Mouse (Mus musculus) midbrain, embryonic 12.5 days (tissue): ENCODE data around the gene Pald1. TPM values are rescaled to one million over a fixed set of nuclear protein-coding genes. Genes with fewer than 3 reads are reported as not detected.

Source experiments
- ATAC-seq: fragments of 200-750 bp; cut with Nextera tagmentation; 2 replicates; pipeline ENCODE4 v1.8.0; 2017; ENCODE audit warnings: low read depth, moderate TSS enrichment, moderate library complexity; ENCODE audit not compliant: low FRiP score
- H3K27ac ChIP-seq: fragments of 300-500 bp; sonication (generic); replicated peaks from 2 replicates; pipeline ENCODE4 v1.5.1; 2016; ENCODE audit warnings: mild to moderate bottlenecking
- H3K27me3 ChIP-seq: fragments of 300-500 bp; sonication (generic); 2 replicates; pipeline ENCODE4 v1.6.1; 2016; ENCODE audit warnings: mild to moderate bottlenecking
- H3K36me3 ChIP-seq: fragments of 300-500 bp; sonication (generic); 2 replicates; pipeline ENCODE4 v1.6.1; 2016
- H3K4me1 ChIP-seq: fragments of 300-500 bp; sonication (generic); 2 replicates; pipeline ENCODE4 v1.6.1; 2016
- H3K4me2 ChIP-seq: fragments of 300-500 bp; sonication (generic); replicated peaks from 2 replicates; pipeline ENCODE4 v1.6.1; 2016; ENCODE audit warnings: mild to moderate bottlenecking, moderate library complexity
- H3K4me3 ChIP-seq: fragments of 300-500 bp; sonication (generic); 2 replicates; pipeline ENCODE4 v1.5.1; 2016; ENCODE audit warnings: mild to moderate bottlenecking
- H3K9ac ChIP-seq: fragments of 300-500 bp; sonication (generic); replicated peaks from 2 replicates; pipeline ENCODE4 v1.6.1; 2016; ENCODE audit warnings: mild to moderate bottlenecking, moderate library complexity
- H3K9me3 ChIP-seq: fragments of 300-500 bp; sonication (generic); 2 replicates; pipeline ENCODE4 v1.6.1; 2016; ENCODE audit warnings: mild to moderate bottlenecking
- WGBS: fragments of 180-500 bp; shearing (Covaris S2); methylation state at CpG from one replicate; pipeline ENCODE4 v1.1.7; 2016; 5-methylcytosine and 5-hydroxymethylcytosine counted together
- polyA plus RNA-seq: library from polyadenylated mRNA; unstranded; fragments of >200 nt; fragmentation: Nextera tagmentation; extraction: Ambion mirVana; gene quantifications from 2 replicates; pipeline ENCODE4 v1.2.1, GENCODE M21; 2016

Gene Pald1
- polyA plus RNA-seq, 1 experiment from 2014 or later = 25.3 TPM

GRCm38 (mm10) chr10:61272631-61273030 lies 110.7 kb downstream of the Pald1 start:
- Histone ChIP-seq H3K4me1 (0 out of 2 replicates have a peak, but pooled peaks cover 9% of the 10 kb centered on the region), H3K4me3 (peak overlapping the region; percentile 57), H3K4me2 (peak overlapping the region; percentile 95), H3K27ac (no peak overlapping the region), H3K9ac (peak overlapping the region; percentile 59), H3K9me3 (no peaks in the 10 kb centered on the region), H3K36me3 (no peaks in the 10 kb centered on the region), H3K27me3 (peaks cover 54% of the 10 kb centered on the region)
- no peak for ATAC-seq
- WGBS = 43% methylated on average over 5 of the region's 5 CpGs

DNA sequence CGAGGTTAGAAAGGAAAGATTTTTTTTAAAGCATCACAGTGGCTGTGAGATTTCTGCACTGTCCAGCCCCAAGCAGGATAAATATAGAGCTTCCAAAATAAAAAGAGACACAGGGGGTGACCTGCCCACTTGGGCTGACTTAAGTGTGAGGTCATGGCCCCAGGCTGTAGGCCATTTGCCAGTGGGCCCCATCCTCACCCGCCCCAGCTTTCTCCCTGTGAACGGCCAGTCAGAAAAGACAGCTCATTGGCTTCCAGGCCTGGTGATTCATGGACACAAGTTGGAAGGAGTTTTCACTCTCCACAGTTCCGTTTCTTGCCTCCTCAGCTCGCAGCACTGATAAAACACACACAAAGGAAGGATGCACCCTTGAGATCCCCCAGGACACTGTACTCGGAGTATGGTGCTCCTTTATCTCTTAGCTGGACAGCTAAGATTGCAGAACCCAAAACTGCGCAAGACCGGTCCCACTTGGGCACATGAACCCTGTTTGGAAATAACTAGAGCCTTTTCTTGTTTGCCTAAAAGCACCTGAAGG lies 111.2 kb downstream of the Pald1 start:
- no peak overlapping the region for H3K4me2 ChIP-seq
- peaks cover 54% of the 10 kb centered on the region for H3K27me3 ChIP-seq
- H3K4me3 ChIP-seq = no peak overlapping the region
- H3K27ac ChIP-seq = no peak overlapping the region
- H3K9me3 ChIP-seq = no peaks in the 10 kb centered on the region
- ATAC-seq = no peak
- WGBS = 59% methylated on average over 8 of the region's 8 CpGs
- no peak overlapping the region for H3K9ac ChIP-seq
- 0 out of 2 replicates have a peak, but pooled peaks cover 9% of the 10 kb centered on the region for H3K4me1 ChIP-seq
- H3K36me3 ChIP-seq = no peaks in the 10 kb centered on the region

Other genes with a start within 250 kb of the Pald1 start
- 78.1 and 81.6 TPM in 2 replicates for gene Sgpl1, start 235.8 kb downstream of the Pald1 start, polyA plus RNA-seq
- gene Tbata, start 211.6 kb downstream of the Pald1 start, polyA plus RNA-seq = not detected in 2 replicates
- gene Adamts14, start 110.1 kb downstream of the Pald1 start, polyA plus RNA-seq = 0.48 and 0.55 TPM in 2 replicates
- gene Prf1, start 85.7 kb downstream of the Pald1 start, polyA plus RNA-seq = not detected in 2 replicates
- not detected in 2 replicates for gene Nodal, start 34.4 kb upstream of the Pald1 start, polyA plus RNA-seq
- 78.9 and 79.2 TPM in 2 replicates for gene Eif4ebp2, start 69.1 kb upstream of the Pald1 start, polyA plus RNA-seq
- 13.7 and 14.3 TPM in 2 replicates for gene Lrrc20, start 92.3 kb upstream of the Pald1 start, polyA plus RNA-seq
- 0.17 and 0.18 TPM in 2 replicates for gene Npffr1, start 212.0 kb upstream of the Pald1 start, polyA plus RNA-seq